Mouse (Mus musculus) hindbrain, embryonic 15.5 days (tissue): ENCODE data around the gene Vsnl1. TPM values are rescaled to one million over a fixed set of nuclear protein-coding genes. Genes with fewer than 3 reads are reported as not detected.

Experiments
- microRNA-seq: library from miRNA; unstranded; fragments of <30 nt; microRNA quantifications from one replicate; pipeline ENCODE4, GENCODE M21; 2016
- polyA plus RNA-seq: library from polyadenylated mRNA; unstranded; fragments of >200 nt; fragmentation: Nextera tagmentation; extraction: Ambion mirVana; gene quantifications from 2 replicates; pipeline ENCODE4 v1.2.1, GENCODE M21; 2015

Vsnl1 gene
- polyA plus RNA-seq, 1 experiment from 2014 or later, result 123 TPM

Small RNA genes lying within 50 kb of the gene (microRNA-seq; reads per million reads assigned to microRNA genes)
- gene Mir7675, result not detected

Other genes with a start within 250 kb of the Vsnl1 start
- gene Msgn1, start 227.6 kb downstream of the Vsnl1 start, polyA plus RNA-seq, result not detected in 2 replicates
- gene Gen1, start 170.8 kb downstream of the Vsnl1 start, polyA plus RNA-seq, result 1.8 and 3.7 TPM in 2 replicates
- gene Smc6, start 170.7 kb downstream of the Vsnl1 start, polyA plus RNA-seq, result 91.6 and 108 TPM in 2 replicates
- 0.30 and 0.53 TPM in 2 replicates for gene Rad51ap2, start 19.5 kb upstream of the Vsnl1 start, polyA plus RNA-seq